Mouse (Mus musculus): ENCODE measurements at regions not wholly inside any gene's neighbourhood (a gene's known extent, or its start where the extent isn't known, plus 50 kb on each side); places are given as distances from the start of the nearest gene placed in this dataset.

DNA sequence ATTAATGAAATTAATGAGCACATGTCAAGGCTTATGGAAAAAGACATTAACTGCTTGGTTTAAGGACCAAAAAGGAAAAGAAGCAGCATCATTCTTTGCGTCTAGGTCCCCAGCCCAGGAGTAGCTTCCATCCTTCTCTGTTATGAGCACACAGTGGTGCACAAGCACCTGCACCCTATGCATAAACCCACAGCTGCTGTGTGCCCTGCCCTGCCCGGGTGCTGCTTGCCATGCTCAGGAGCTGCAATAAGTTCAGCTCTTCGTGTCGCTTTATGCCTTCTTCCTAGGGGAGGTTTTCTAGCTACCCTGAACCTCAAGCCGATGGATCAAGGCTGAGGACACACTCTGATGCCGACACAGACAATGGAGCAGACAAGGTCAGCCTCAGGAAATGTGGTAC is 194.8 kb downstream of the Dad1 start:
- no peak overlapping the region for H3K27ac ChIP-seq (replicated peaks)
- H3K9me3 ChIP-seq (replicated peaks): no peaks in the 10 kb centered on the region
- H3K36me3 ChIP-seq: no peaks in the 10 kb centered on the region
- no peak overlapping the region for H3K4me2 ChIP-seq (replicated peaks)
- H3K4me1 ChIP-seq: no peaks in the 10 kb centered on the region
- WGBS: 80% methylated on average over 6 of the region's 6 CpGs
- no peak overlapping the region for H3K9ac ChIP-seq
- no peak overlapping the region for H3K4me3 ChIP-seq (replicated peaks)
- ATAC-seq (ENCODE audit: insufficient number of reproducible peaks, low FRiP score, low TSS enrichment, low read depth): no peak
- peaks cover 9% of the 10 kb centered on the region; the same call in 1 of the 2 replicates for H3K27me3 ChIP-seq

DNA sequence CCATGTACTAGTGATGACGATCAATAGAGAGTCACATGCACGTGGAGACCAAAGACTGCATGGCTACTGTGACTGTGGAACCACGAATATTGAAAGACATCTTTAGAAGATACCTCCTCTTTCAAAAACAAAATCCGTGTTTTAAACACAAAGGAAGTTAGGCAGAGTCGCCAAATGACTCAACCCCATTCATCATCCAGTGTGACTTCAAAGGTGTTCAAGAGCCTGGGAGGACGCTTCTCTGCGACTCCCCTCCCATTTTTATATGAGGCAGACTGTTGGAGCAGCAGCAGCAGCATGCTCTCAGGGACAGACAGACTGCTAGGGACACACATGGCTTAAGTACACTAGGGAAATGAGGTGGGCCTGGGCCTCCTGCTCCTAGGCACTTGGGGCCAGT is 197.2 kb downstream of the Dad1 start:
- no peak for ATAC-seq (ENCODE audit: insufficient number of reproducible peaks, low FRiP score, low TSS enrichment, low read depth)
- H3K4me2 ChIP-seq (replicated peaks): no peak overlapping the region
- H3K4me1 ChIP-seq: no peaks in the 10 kb centered on the region
- 0 out of 2 replicates have a peak, but pooled peaks cover 4% of the 10 kb centered on the region for H3K27me3 ChIP-seq
- WGBS: 76% methylated on average over 7 of the region's 7 CpGs
- H3K9me3 ChIP-seq (replicated peaks): no peaks in the 10 kb centered on the region
- no peak overlapping the region for H3K4me3 ChIP-seq (replicated peaks)
- no peaks in the 10 kb centered on the region for H3K36me3 ChIP-seq
- no peak overlapping the region for H3K27ac ChIP-seq (replicated peaks)
- no peak overlapping the region for H3K9ac ChIP-seq

DNA sequence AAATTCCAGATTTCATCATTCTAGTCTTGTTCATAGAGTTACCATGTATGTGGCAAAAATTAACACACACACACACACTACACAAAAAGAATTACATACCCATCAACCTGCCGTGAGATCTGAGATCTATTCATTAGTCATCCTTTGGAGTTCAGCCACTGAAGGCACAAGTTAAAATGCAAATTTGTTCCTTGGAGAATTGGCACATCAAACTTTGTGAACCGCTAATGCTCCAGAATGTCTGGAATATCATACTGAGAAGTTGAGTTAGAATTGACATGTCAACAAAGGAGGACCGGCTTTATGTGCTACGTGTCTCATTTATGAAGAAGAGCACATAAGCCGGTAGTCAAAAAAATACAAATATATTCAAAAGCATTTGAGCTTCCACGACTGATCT is 198.5 kb downstream of the Dad1 start:
- H3K4me2 ChIP-seq (replicated peaks): no peak overlapping the region
- no peaks in the 10 kb centered on the region for H3K4me1 ChIP-seq
- no peaks in the 10 kb centered on the region for H3K36me3 ChIP-seq
- no peak overlapping the region for H3K27ac ChIP-seq (replicated peaks)
- H3K4me3 ChIP-seq (replicated peaks): no peak overlapping the region
- H3K27me3 ChIP-seq: 0 out of 2 replicates have a peak, but pooled peaks cover 3% of the 10 kb centered on the region
- no peak for ATAC-seq (ENCODE audit: insufficient number of reproducible peaks, low FRiP score, low TSS enrichment, low read depth)
- WGBS: 76% methylated on average over 6 of the region's 6 CpGs
- H3K9me3 ChIP-seq (replicated peaks): no peaks in the 10 kb centered on the region
- H3K9ac ChIP-seq: no peak overlapping the region

DNA sequence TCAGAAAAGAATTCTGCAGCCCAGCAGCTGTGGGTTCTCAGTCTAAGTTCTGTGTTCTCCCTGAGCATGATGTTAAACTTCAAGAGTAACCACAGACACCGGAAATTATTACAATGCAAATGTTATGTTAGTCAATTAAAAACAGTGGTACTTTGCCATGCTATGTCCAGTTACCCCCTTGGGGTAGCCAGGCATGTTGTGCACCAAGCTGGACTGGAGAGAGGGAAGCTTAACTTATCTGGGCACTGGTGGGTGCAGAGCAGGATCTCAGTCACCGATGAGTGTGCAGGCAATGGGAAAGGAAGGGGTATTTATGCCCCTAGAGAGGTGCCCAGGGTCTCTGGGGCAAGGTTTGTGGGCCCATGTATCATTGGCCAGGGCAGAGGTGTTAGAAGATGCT is 211.6 kb downstream of the Dad1 start:
- H3K4me2 ChIP-seq (replicated peaks): no peak overlapping the region
- H3K27me3 ChIP-seq: no peaks in the 10 kb centered on the region
- H3K9ac ChIP-seq: no peak overlapping the region
- no peak overlapping the region for H3K4me3 ChIP-seq (replicated peaks)
- no peak overlapping the region for H3K27ac ChIP-seq (replicated peaks)
- H3K36me3 ChIP-seq: no peaks in the 10 kb centered on the region
- ATAC-seq (ENCODE audit: insufficient number of reproducible peaks, low FRiP score, low TSS enrichment, low read depth): no peak
- no peaks in the 10 kb centered on the region for H3K9me3 ChIP-seq (replicated peaks)
- 90% methylated on average over 2 of the region's 2 CpGs for WGBS
- no peaks in the 10 kb centered on the region for H3K4me1 ChIP-seq

DNA sequence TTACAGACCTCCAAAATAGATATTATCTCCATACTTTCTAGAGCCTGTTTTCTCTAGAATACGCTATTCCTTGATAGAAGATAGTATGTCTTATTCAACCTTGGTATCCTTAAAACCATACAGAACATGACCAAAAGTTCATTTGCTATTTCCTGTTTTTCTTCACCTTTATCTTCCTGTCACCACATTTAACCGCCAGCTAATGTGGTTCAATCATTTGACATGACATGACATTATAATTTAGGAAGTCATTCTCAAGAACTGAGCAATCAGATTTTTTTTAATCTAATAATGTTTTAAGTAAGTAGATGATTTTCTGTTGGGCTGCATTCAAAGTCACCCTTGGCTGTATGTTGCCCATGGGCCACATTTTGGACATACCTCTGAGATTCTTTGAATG is 213.3 kb downstream of the Dad1 start:
- Histone ChIP-seq H3K27ac (replicated peaks) (no peak overlapping the region), H3K9ac (no peak overlapping the region), H3K27me3 (no peaks in the 10 kb centered on the region), H3K4me3 (replicated peaks) (no peak overlapping the region), H3K36me3 (no peaks in the 10 kb centered on the region), H3K9me3 (replicated peaks) (no peaks in the 10 kb centered on the region), H3K4me2 (replicated peaks) (no peak overlapping the region), H3K4me1 (no peaks in the 10 kb centered on the region)
- WGBS: 60% methylated on average over 2 of the region's 2 CpGs
- no peak for ATAC-seq (ENCODE audit: insufficient number of reproducible peaks, low FRiP score, low TSS enrichment, low read depth)

DNA sequence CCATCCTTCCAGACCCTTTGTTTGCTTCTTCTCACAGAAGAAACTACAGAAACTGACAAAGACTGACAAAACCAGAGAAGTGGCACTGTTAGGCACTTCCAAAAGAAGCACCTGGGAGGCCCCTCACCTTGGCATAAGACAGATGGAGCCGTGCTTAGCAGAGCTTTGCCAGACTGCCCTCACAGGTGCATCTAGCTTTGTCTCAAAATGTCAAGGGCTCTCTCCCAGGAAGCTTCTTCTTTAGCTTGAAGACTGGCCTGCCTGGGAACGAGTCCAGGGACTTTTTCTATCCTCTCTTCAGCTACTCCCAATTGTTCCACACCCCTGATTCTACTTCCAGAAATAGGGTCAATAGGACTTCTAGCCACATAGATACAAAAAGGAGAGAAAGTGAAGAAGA is 219.4 kb downstream of the Dad1 start:
- Histone ChIP-seq H3K9me3 (replicated peaks) (no peaks in the 10 kb centered on the region), H3K4me2 (replicated peaks) (no peak overlapping the region), H3K4me3 (replicated peaks) (no peak overlapping the region), H3K9ac (no peak overlapping the region), H3K4me1 (no peaks in the 10 kb centered on the region), H3K27me3 (no peaks in the 10 kb centered on the region), H3K36me3 (no peaks in the 10 kb centered on the region), H3K27ac (replicated peaks) (no peak overlapping the region)
- no peak for ATAC-seq (ENCODE audit: insufficient number of reproducible peaks, low FRiP score, low TSS enrichment, low read depth)
- WGBS: 66% methylated on average over 2 of the region's 2 CpGs

DNA sequence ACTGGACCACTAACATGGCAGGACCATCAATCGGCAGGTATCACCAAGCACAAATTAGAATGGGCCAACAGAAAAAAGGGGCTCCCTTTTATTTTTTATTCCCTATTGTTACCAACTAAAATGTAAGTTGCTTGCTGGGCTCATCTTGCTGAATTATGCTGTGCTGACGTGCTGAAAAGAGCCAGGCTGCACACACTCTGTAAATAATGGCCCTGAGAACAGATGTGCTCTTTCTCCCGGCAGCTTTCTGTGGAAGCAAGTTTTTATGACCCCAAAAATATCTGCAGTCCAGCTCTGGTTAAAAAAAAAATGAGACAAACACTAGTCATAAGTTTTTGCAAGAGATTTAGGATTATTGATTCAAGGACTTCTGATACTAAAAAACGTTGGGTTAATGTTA is 230.4 kb downstream of the Dad1 start:
- WGBS: 65% methylated on average over 4 of the region's 4 CpGs
- Histone ChIP-seq H3K36me3 (no peaks in the 10 kb centered on the region), H3K27me3 (no peaks in the 10 kb centered on the region), H3K4me3 (replicated peaks) (no peak overlapping the region), H3K9ac (no peak overlapping the region), H3K4me2 (replicated peaks) (no peak overlapping the region), H3K4me1 (no peaks in the 10 kb centered on the region), H3K27ac (replicated peaks) (no peak overlapping the region), H3K9me3 (replicated peaks) (no peaks in the 10 kb centered on the region)
- ATAC-seq (ENCODE audit: insufficient number of reproducible peaks, low FRiP score, low TSS enrichment, low read depth): no peak

DNA sequence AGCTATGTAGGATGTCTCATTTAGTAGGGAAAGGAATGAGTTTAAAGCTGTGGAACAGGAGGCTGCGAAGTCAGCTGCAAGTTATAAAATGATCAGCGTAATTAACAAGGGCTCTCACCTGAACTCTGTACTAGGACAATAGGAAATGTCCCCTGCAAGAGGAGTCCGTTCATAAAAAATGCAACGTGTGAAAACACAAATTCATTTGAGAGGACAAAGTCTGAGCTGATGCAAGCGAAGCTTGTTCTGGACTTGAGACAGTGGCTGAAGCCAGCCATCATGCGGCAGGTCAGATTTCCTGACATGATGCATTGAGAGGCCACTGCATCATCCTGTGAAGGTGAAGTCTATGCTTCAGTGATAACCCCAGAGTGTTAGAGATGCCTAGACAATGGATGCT is 232.5 kb downstream of the Dad1 start:
- H3K4me2 ChIP-seq (replicated peaks): no peak overlapping the region
- H3K9me3 ChIP-seq (replicated peaks): no peaks in the 10 kb centered on the region
- H3K36me3 ChIP-seq: no peaks in the 10 kb centered on the region
- 88% methylated on average over 6 of the region's 6 CpGs for WGBS
- no peak overlapping the region for H3K27ac ChIP-seq (replicated peaks)
- no peak for ATAC-seq (ENCODE audit: insufficient number of reproducible peaks, low FRiP score, low TSS enrichment, low read depth)
- no peaks in the 10 kb centered on the region for H3K4me1 ChIP-seq
- H3K4me3 ChIP-seq (replicated peaks): no peak overlapping the region
- H3K27me3 ChIP-seq: no peaks in the 10 kb centered on the region
- H3K9ac ChIP-seq: no peak overlapping the region

DNA sequence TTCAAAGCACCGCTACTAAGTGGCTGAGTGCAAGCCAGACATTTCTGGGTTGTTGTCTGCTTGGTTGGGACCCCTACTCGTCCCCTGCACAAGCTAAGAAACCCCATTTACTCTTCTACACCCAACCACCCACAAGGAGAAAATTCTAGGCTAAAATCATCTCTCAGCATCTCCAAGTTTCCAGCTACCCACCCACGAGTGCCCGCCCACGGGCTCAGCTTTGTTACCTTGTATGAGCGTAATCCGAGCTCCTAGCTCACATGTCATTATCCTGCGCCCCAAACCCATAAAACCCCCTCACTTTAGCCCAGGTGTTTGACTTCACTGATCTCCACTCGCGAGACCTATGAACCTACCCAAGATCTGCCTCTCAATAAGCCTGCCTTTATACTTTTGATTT is 239.3 kb downstream of the Dad1 start:
- H3K4me3 ChIP-seq (replicated peaks): no peak overlapping the region
- no peak overlapping the region for H3K4me2 ChIP-seq (replicated peaks)
- H3K9ac ChIP-seq: no peak overlapping the region
- no peak for ATAC-seq (ENCODE audit: insufficient number of reproducible peaks, low FRiP score, low TSS enrichment, low read depth)
- 61% methylated on average over 10 of the region's 10 CpGs for WGBS
- no peaks in the 10 kb centered on the region for H3K27me3 ChIP-seq
- no peaks in the 10 kb centered on the region for H3K9me3 ChIP-seq (replicated peaks)
- no peak overlapping the region for H3K27ac ChIP-seq (replicated peaks)
- H3K36me3 ChIP-seq: no peaks in the 10 kb centered on the region
- no peaks in the 10 kb centered on the region for H3K4me1 ChIP-seq

DNA sequence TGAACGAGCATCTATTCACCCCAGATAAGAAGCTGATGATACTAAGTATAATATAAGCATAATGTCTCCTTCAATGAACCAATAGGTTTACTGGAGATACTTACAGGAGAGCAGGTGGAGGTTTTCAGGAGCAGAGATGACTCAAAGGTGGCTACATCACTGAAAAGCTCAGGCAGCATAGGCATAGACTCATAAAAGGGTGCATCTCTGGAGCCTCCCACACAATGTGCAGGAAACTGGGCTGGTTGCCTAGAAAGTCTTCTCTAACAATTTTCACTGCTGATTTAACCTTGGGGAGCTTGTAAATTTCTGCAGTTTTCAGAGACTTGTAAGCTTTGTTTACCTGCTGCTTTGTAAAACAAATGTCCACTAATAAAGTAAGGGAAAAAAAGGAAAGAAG is 251.8 kb downstream of the Dad1 start:
- H3K27me3 ChIP-seq: no peaks in the 10 kb centered on the region
- ATAC-seq (ENCODE audit: insufficient number of reproducible peaks, low FRiP score, low TSS enrichment, low read depth): no peak
- H3K36me3 ChIP-seq: no peaks in the 10 kb centered on the region
- no peaks in the 10 kb centered on the region for H3K9me3 ChIP-seq (replicated peaks)
- 88% methylated on average over 1 of the region's 1 CpGs for WGBS
- no peak overlapping the region for H3K9ac ChIP-seq
- no peaks in the 10 kb centered on the region for H3K4me1 ChIP-seq
- H3K27ac ChIP-seq (replicated peaks): no peak overlapping the region
- no peak overlapping the region for H3K4me3 ChIP-seq (replicated peaks)
- H3K4me2 ChIP-seq (replicated peaks): no peak overlapping the region

DNA sequence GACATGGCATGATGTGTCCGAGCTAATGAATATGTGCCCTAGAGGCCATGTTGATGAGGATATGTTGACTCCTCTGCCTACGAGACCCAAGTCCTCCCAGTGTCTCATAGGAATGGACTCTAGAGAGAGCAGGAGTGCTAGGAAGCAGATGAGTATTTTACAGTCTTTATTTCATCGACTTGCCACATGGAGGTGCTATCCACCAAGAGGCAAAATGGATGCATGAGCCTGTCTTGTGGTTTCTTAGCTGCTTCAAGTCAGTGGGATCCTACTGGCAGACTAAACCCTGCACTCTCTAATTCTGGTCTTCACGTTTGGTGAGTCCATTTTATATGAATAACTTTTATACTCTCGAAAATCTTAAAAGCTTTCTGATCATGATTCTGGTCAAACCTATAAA is 253.4 kb downstream of the Dad1 start:
- no peak overlapping the region for H3K9ac ChIP-seq
- H3K27ac ChIP-seq (replicated peaks): no peak overlapping the region
- H3K4me2 ChIP-seq (replicated peaks): no peak overlapping the region
- ATAC-seq (ENCODE audit: insufficient number of reproducible peaks, low FRiP score, low TSS enrichment, low read depth): no peak
- WGBS: 70% methylated on average over 5 of the region's 5 CpGs
- H3K9me3 ChIP-seq (replicated peaks): no peaks in the 10 kb centered on the region
- H3K4me1 ChIP-seq: no peaks in the 10 kb centered on the region
- no peaks in the 10 kb centered on the region for H3K36me3 ChIP-seq
- no peaks in the 10 kb centered on the region for H3K27me3 ChIP-seq
- no peak overlapping the region for H3K4me3 ChIP-seq (replicated peaks)

DNA sequence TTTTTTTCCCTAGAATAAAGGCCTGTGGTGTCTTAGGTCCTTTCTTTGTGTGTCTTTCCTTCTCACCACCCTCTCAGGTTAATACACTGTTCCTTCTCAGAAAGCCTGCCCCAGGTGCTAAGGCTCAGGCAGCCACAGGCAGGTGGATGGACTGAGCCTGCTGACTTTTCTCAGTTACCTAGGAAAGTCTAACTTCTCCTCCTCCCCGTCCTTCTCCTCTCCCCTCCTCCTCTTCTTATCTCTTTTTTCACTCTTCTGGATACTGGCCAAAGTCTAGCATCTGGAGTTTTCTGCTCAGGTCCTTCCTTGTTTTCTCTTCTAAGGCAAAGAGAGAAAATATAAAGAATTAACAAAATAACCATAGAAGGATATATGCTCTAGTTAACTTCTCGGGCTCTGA is 260.5 kb downstream of the Dad1 start:
- H3K27ac ChIP-seq (replicated peaks): no peak overlapping the region
- no peak overlapping the region for H3K4me2 ChIP-seq (replicated peaks)
- no peaks in the 10 kb centered on the region for H3K36me3 ChIP-seq
- no peaks in the 10 kb centered on the region for H3K4me1 ChIP-seq
- 53% methylated on average over 2 of the region's 2 CpGs for WGBS
- no peak overlapping the region for H3K9ac ChIP-seq
- H3K4me3 ChIP-seq (replicated peaks): no peak overlapping the region
- no peaks in the 10 kb centered on the region for H3K27me3 ChIP-seq
- ATAC-seq (ENCODE audit: insufficient number of reproducible peaks, low FRiP score, low TSS enrichment, low read depth): no peak
- no peaks in the 10 kb centered on the region for H3K9me3 ChIP-seq (replicated peaks)

Measured in embryonic facial prominence, embryonic 15.5 days (tissue).